Mouse (Mus musculus) retina, postnatal 1 day (tissue): ENCODE data around the gene Rhbdd3.

Experiments used
- DNase-seq: peaks from one replicate; pipeline ENCODE4 v3.0.0-alpha.2; 2012

Gene Rhbdd3

DNA sequence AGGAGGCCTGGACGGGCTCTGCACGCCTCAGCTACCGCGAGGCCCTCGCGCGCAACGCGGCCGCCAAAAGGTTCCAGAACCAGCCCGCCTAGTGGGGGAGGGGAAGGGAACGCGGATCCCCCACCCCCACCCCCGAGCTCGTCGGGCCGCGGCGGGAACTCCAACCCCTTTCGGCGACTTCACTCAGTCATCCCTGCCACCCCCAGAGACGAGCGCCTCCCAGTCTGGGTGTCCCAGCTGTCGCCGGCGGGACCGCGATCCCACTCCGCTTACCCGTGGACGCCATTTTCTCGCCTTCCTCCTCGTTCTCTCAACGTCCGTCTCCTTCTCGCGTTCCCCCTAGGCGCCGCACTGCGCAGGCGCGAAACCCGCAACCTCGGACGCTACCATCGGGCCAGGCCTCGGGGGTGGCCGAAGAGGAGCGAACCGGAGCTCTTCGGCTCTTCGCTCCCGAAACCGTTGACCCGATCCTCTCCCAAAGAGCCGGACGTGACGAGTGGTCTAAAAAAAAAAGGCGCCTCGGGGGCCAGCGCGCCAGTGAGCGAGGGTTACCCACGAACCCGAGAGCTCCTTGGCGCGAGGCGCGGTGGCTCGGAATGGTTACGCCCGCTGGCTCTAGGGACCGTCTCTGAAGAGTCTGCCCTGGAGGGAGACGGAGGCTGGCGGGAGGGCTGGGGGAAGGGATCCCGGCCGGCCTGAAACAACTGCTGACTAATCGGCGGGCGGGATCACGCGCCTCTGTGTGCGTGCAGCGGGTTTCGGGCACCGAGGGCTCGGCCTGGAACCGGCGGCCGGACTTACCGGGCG, at the start of gene Rhbdd3, which contains the start of gene Ewsr1:
Gene Rhbdd3 (plus strand): TSS at position 191 of the 807 bp plus-strand sequence.
Gene Ewsr1 (minus strand): TSS at position 531 of the 807 bp plus-strand sequence.
- peak; percentile 99 for DNase-seq

DNA sequence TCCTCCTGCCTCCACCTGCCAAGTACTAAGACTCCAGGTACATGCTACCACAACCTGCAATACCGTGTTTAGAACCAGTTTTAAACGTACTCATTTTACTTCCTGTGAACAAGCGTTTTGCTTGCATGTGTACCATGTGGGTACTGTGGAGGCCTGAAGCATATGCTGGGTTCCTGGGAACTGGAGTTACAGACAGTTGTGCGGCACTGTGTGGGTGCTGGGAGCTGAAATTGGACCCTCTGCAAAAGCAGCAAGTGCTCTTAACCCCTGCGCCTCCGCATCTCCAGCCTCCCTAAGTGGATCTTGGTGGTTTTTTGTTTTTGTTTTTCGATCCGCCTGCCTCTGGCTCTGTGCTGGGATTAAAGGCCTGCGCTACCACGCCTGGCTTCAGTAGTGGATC, 47.1 kb upstream of the Rhbdd3 start:
- DNase-seq, result no peak

DNA sequence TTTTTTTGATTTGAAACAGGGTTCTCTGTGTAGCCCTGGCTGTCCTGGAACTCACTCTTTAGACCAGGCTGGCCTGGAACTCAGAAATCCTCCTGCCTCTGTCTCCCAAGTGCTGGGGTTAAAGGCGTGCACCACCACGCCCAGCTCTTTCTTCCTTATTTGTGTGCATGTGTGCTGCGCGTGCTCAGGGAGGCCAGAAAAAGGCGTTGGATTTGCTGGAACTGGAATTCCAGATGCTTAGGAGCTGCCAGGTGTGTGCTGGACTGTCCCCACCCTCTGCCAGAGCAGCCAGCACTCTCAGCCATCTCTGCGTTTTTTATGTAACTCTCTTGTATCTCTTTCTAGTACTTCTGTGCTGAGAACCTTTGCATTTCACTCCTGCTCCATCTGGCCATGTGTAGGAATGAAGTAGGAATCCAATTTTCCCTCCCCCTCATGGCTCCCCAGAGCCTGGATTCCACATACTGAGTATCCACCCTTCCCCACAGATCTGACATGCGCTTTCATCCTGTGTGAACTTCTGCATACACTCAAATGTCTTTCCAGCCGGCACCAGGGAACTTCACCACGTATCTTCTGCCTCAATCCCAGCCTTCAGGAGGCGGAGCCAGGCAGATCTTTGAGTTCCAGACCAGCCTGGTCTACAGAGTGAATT, 46.4 kb upstream of the Rhbdd3 start:
- DNase-seq, result no peak

DNA sequence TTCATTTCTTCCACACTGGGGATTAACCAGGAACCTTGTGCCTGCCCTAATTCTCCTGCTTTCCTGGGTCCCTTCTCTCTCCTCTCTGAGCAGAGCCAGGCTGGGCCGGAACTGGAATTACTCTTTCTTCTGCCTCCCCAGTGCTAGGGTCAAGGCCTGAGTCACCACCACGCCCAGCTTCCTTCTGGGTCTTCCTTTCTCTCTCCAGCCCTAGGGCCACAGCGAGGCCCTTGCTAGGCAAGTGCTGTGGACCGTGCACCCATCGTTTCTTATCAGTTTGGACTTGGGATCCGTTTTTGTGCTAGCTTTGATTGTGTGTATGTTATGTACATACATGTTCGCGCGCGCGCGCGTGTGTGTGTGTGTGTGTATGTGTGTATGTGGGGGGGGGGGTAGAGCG, 44.6 kb upstream of the Rhbdd3 start:
- no peak for DNase-seq

DNA sequence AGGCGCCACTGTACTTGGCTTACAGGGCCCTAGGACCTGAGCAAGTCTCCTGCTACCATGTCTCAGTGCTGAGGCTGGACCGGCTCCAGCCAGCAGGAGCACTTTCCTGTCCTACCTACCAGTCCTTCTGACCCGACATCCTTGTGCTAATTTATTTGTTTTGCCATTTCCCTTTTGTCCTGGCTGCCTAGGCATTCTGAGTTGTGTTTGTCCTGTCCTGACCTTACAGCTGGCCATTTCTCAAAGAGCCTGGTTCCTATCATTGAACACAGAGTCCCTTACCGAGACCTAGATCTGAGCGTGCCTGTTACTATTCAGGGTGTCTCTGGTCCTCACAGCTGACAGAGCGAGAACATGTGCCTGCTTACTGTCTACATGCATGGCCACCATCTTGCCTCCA, 43.9 kb upstream of the Rhbdd3 start:
- DNase-seq, result no peak

DNA sequence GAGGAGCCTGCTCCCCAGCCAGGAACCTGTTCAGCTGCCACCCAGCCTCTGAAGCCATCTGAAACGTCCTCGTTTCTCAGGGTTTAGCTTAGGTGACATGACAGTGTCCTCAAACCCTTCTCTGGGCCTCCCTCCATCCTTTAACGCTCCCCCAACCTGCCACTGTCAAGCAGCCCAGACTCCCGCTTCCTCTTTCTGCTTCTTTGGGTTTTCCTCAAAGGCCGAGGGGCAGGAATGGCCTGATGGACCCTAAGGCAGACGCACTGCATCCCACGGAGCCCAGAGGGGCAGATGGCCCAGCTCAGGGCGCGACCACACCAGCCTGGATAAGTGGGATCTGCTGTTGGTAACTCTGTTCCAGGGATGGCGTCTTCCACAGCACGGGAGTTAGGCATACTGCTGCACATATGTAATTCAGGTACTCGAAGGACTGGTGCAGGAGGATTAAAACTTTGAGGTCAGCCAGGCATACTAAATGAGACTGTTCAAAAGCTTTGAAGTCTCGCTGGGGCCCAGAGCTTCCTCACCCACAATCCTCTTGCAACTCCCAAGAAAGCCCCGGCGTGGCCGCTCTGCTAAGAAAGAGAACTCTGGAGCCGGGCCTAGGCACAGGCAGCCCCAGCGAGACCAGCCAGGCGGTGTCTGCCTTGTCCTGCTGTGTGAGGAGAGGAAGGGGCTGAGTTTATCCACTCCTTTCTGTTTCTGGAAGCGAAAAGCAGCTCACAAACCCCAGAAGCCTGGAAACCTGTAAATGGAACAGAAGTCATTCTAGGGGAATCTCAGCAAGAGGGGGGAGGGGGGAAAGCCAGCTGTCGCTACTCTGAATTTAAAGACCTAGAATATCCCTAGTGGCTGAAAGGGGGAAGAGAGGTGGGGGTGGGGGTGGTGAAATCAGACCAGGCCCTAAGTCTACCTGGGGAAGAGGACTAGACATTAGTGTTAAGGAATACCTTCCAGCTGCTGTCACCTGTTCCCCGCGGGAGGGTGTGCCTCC, 42.5 kb upstream of the Rhbdd3 start:
- DNase-seq, result peak; percentile 56

DNA sequence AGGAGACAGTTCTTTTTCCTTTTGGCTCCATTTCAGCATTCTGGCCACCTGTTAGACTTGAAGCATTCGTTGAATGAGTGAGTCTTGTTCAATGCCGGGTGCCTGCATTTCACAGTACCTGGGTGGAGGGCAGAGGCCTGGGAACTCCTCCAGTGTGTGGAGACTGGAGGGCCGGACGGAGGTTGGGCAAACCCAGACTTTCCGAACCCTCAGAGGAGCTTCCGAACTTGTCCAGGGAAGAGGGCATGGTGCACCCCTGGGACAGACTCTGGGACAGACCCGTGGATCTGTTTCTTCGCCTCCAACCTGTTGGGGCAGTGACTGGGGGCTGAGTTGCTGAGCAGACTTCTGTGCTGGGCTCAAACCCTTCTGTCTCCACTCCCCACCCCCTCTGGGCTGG, 41.7 kb upstream of the Rhbdd3 start:
- DNase-seq, result no peak

DNA sequence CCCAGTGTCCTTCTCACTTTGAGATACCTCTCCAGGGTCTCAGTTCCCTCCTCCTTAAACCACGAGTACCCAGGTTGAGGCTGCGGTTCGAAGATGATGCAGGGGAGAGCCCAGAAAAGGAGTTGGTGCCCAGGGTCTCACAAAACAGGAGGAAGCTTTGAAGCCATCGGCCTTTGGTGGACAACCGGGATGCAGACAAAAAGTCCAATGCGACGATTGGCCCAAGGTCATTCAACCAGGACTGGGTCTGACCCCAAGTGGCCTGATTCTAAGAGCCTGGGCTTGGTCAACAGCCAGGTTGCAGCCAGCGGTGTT, 41.2 kb upstream of the Rhbdd3 start:
- DNase-seq, result no peak

DNA sequence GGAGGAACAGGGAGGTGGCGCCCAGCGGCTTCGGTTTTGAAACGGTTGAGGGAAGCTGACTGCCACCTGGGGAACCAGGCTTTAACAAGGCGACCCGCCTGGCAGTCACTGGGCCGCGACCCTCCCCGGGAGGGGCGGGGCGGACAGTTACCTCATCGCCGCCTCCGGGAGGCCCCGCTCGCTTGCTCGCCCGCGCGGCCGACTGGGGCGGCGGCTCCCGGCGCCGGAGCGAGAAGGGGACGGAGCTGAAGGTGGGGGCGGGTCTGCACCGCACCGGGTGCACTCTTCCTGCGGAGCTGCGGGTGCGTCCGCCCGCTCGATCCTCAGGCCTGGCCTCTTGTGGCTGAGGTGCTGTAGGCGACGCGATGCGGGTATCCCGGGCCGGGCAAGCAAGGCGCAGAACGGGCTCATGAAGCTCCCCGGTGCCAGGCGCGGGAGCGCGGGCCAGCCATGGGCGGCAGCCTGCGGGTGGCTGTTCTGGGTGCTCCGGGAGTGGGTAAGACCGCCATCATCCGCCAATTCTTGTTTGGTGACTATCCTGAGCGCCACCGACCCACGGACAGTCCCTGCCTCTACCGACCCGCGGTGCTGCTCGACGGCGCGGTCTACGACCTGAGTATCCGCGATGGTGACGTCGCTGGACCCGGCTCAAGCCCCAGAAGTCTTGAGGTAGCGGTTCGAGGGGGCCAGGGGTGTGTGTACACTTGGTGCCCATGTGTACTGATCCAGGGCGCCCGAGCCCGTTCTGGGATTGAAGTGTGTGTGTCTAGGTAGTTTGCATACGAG, 40.7 kb upstream of the Rhbdd3 start, which contains the start of gene Rasl10a:
Gene Rasl10a (plus strand): TSS at position 273 of the 786 bp plus-strand sequence.
- DNase-seq, result peak; percentile 59

DNA sequence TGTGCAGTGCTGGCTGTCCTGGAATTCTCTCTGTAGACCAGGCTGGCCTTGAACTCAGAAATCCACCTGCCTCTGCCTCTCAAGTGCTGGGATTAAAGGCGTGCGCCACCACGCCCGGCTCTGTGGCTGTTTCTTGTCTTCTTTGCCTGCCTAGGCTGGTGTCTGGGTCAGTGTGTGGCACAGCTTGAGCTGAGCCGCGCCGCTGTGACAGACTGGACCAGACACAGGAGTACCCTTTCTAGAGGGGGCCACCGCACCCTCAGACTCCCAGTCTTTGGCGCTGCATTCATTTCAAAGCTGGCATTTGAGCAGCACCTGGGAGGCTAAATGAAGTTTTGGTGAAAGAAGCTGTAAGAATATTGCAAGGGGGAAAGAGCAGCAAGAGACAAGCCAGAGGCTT, 39.9 kb upstream of the Rhbdd3 start:
- DNase-seq, result no peak

DNA sequence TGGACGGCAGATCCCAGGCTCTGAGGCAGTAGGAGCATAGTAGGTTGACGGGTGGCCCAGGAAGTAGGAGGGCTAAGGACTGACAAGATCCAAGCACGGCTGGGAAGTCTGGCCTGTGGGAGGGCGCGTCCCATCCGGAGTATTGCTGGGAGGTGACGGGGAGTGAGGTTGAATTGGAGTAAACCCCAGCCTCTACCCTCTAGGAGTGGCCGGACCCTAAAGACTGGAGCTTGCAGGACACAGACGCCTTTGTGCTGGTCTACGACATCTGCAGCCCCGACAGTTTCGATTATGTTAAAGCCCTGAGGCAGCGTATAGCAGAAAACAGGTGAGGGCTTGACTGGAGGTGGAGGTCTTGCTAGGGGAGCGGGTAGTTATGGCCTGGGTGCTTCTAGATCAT, 39.5 kb upstream of the Rhbdd3 start:
- DNase-seq, result no peak

DNA sequence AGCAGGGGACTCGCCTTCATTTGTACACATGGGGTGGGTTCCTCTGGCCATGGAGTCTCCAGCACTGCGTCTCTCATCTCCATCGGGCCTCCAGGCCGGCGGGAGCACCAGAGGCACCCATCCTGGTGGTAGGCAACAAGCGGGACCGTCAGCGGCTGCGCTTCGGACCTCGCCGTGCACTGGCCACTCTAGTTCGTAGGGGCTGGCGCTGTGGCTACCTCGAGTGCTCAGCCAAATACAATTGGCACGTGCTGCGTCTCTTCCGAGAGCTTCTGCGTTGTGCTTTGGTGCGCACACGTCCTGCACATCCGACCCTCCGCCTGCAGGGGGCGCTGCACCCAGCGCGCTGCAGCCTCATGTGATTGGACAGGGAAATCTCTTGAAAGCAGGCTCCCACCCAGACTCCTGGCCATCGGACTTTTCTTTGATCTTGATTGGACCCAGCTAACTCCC, 39.0 kb upstream of the Rhbdd3 start:
- peak; percentile 69 for DNase-seq

DNA sequence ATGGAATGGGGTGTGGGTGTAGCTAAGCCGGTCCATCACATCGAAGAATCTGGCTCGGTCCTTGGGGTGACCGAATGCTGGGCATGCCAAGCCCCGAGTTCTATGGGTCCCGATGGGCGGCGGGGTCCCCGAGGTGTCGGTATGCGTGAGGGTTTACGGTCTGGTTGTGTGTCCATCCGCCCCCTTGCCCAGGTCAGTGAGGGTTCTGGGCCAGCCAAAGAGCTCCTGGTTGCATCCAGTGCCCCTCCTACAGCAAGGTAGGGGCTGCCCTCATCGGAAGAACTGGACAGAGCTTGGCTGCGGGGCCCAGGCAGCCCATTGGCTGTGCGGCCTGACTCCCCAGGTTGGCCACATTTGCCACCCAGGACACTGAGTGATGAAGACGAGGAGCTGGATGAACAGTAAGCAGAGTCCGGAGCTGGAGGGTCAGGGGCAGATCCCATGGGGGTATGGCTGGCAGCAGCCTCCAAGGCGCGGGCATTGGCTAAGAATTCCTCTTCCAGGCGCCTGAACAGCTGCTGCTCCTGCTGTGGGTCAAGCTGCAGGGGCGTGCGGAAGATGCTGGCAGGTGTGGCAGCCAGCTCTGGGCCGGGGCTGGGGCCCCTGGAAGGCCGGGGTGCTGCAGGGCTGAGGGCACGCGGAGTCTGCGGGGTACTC, 37.8 kb upstream of the Rhbdd3 start:
- peak; percentile 42 for DNase-seq

DNA sequence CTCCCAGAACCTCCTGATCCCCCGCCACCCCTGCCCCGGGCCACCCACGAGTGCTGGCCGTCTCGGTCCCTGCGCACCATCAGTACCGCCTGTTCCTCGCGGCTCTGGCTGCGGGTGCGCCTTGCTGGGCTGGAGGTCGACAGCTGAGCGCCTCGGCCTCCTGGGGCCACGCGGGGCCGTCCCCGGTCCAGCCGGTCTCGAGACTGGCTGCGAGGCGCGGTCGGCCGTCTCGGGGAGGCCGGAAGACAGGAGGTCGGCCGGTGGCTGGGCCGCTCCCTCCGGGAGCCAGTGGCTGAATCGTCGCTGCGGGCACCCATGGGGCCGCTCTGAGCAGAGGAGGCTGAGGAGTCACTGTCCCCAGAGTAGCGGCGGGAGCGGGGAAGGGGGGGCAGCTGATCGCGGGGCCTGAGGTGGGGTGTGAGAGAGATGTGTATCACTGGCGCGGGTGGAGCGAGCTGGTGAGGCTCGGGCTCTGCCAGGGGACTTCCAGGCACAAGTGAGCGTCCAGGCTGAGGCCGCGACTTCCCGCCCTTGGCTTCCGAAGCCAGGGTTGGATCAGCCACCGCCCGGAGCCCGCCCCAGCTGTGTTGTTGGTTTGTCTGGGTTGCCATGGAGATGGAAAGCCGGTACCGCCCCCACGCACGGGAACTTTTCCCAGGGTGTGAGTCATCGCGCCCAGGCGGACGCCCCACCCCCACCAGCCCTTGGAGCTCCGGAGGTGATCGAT, 37.1 kb upstream of the Rhbdd3 start:
- DNase-seq, result peak; percentile 87

DNA sequence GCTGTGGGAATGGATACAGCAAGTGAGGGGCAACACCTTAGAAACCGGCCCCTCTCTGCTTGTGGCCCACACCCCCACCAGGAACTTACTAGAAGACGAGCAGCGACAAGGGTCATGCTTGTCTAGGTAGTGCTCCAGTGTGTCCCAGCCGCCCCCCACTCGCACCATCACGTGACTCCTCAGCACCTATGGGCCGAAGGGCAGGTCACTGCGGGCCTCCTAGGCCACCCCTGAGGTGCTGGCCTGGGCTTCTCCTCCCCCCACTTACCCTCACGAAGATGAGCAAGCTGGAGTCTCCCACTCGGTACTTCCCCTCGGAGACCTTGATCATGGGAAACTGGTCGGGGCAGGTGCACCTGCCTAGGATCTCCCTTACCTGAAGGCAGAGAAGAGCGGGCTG, 36.4 kb upstream of the Rhbdd3 start:
- DNase-seq, result no peak

DNA sequence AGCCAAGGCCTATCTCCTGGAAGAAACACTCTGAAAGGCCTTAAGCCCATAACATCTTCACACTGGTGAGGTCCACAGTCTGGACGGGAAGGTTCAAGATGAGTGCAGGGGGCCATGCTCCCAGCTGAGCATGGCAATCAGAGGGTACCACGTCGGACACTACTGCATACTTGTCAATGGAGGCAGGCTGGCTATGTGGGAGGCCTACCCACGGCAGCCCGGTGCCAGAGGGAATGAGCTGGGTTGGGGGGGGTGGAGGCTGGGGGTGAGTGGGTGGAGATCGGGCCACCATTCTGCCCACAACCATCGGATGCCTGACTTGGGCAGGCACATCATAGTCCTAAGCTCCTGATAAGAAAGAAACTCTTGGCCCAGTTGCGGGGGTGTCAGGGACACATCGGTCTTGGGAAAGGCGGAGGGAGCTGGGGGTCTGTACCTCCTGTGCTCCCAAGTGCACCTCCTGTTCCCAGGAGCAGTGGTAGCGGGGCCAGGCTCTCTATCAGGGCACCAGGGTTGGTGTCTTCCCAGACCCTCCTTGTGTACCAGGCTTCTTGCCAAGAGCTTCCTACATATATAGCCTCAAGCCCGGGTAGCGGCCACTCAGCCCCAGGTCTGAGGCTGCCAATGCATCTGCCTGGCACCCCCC, 35.7 kb upstream of the Rhbdd3 start:
- DNase-seq, result no peak

DNA sequence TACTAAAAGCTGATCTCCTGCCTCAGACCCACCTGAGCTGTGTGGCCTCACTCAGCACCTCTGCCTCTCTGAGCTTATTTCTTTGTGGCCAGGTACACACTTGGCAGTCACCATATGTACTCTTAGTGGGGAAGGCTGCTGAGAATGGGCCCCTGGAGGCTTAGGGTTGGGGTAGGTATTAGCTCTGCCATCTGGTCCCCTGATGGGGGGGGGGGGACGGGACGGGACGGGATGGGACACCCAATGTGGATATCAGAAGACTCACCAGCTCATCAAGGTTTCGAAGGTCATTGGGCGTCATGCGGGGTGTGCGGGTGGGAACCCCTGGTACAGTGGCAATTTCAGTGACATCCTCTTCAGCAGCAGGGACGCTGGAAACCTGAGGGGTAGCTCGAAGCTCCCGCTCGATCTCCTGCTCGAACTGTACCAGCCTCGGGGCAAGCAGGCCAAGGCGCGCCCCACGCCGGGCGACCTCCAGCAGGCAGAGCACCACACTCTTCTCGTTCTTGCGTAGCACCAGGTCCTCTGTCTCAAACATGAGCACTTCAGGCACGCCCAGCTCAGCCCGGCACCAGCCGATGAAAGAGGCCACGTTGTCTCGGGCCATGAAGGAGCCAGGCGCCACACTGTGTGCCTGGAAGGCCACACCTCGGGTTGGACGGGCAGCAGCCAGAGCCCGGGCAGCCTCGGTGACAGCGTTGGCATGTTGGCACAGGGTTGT, 35.0 kb upstream of the Rhbdd3 start:
- DNase-seq, result no peak

DNA sequence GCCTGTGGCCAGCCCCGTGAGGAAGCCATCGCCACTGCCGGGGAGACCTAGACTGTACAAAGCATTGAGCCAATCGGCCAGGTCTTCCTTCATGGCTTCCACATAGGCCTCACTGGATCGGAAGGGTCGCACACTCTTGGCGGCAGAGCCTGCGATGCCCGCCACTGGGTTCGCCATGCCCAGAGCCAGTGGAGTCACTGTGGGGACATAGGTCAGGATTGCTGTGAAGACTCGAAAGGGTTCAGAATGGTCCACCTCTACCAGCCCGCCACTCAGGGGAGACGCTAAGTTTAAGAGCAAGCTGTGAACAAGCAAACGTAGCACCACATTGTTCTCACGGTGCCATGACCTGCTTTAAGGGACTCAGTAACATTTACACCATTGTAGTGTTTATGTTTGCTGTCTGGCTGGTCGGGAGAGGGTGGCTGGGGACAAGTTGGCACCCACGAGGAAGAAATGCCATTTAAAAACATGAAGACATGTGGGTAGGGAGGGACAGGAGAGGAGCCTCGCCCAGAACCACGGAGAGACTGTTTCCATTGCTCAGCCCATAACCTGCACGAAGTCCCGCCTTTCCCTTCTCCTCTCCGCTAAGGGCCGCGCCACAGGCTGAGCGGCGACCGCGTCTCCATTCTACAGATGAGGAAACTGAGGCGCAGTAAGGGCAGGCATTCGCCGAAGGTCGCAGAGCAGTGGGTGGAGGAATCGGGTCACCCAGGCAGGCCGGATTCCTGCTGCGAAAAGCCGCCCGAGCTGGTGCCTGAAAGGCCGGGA, 34.3 kb upstream of the Rhbdd3 start:
- DNase-seq, result no peak
